ENCODE assay signal across 11 mouse cellular contexts in genomic region chr7:136209299-136210171, GRCm38 (mm10).
A peak's percentile ranks its signal among the peaks of the same experiment; 100 is the strongest.
DNase-seq lines count a peak whose midpoint lies in the region; ATAC-seq and TF ChIP-seq lines count a peak whose summit lies in the region.
"Had no signal": no experiment of that assay in that cellular context is flagged by ENCODE, and none has a peak within 500 bp of the region (broad histone marks: within the 10 kb centered on the region; RNA-seq: fewer than 3 reads in every experiment).

No protein-coding gene starts in this region.

- TF ChIP-seq EP300 in heart, adult 2 months (IDR thresholded peaks at IDR 0.05; ENCODE audit: insufficient read depth, low read depth, low read length) = no peak

- H3K4me1 ChIP-seq in heart, embryonic 11.5 days (ENCODE audit: control insufficient read depth, insufficient read depth, low read length) = no peaks in the 10 kb centered on the region
- H3K4me1 ChIP-seq in heart, adult 2 months (ENCODE audit: control insufficient read depth, insufficient read depth, low read length) = no peaks in the 10 kb centered on the region; the same call in 1 of the 2 replicates
- peaks cover 36% of the 10 kb centered on the region for H3K4me1 ChIP-seq in hindbrain, embryonic 13.5 days (replicated peaks)
- H3K4me1 ChIP-seq: megakaryocyte, embryonic 14.5 days had no signal

- no peaks in the 10 kb centered on the region for H3K79me2 ChIP-seq in heart, adult 2 months (replicated peaks; ENCODE audit: control insufficient read depth, insufficient read depth, low read length)

- H3K9me3 ChIP-seq in heart, embryonic 11.5 days (replicated peaks; ENCODE audit: control insufficient read depth, low read length) = no peaks in the 10 kb centered on the region
- H3K9me3 ChIP-seq in hindbrain, embryonic 13.5 days = no peaks in the 10 kb centered on the region

- no peak overlapping the region for H3K27ac ChIP-seq in heart, embryonic 11.5 days (ENCODE audit: low read depth, low read length)
- no peak overlapping the region for H3K27ac ChIP-seq in heart, adult 2 months
- H3K27ac ChIP-seq in hindbrain, embryonic 13.5 days = peak overlapping the region; percentile 89

- H3K36me3 ChIP-seq in heart, embryonic 11.5 days (ENCODE audit: control insufficient read depth, insufficient read depth, low read length) = no peaks in the 10 kb centered on the region
- H3K36me3 ChIP-seq in heart, adult 2 months (ENCODE audit: control insufficient read depth, insufficient read depth, low read length) = no peaks in the 10 kb centered on the region
- no peaks in the 10 kb centered on the region for H3K36me3 ChIP-seq in hindbrain, embryonic 13.5 days

- 28% methylated on average over 31 of the region's 31 CpGs for WGBS in heart, embryonic 11.5 days (ENCODE audit: insufficient replicate concordance)
- WGBS in heart, adult 2 months = 77% methylated on average over 31 of the region's 31 CpGs
- WGBS in hindbrain, embryonic 13.5 days = 8% methylated on average over 31 of the region's 31 CpGs

- peak overlapping the region; percentile 42 for H3K4me2 ChIP-seq in heart, embryonic 11.5 days
- H3K4me2 ChIP-seq in hindbrain, embryonic 13.5 days = peak overlapping the region; percentile 46

- peak overlapping the region; percentile 17; the same call in 1 of the 2 replicates for H3K9ac ChIP-seq in heart, embryonic 11.5 days (ENCODE audit: low read depth, low read length)
- no peak overlapping the region for H3K9ac ChIP-seq in heart, adult 2 months (ENCODE audit: low read depth, low read length)
- H3K9ac ChIP-seq in hindbrain, embryonic 13.5 days = peak overlapping the region; percentile 67

- intact Hi-C loops in heart, adult 2 months (cut with DNase I) = no loop called here

- TF ChIP-seq POLR2A in heart, adult 2 months (IDR thresholded peaks at IDR 0.05; ENCODE audit: insufficient read depth, low read depth, low read length) = no peak

- H3K27me3 ChIP-seq in heart, embryonic 11.5 days (ENCODE audit: control insufficient read depth, insufficient read depth, low read length) = peaks cover 5% of the 10 kb centered on the region; the same call in 1 of the 2 replicates
- no peaks in the 10 kb centered on the region for H3K27me3 ChIP-seq in heart, adult 2 months (ENCODE audit: control insufficient read depth, insufficient read depth, low read length)
- 0 out of 2 replicates have a peak, but pooled peaks cover 8% of the 10 kb centered on the region for H3K27me3 ChIP-seq in hindbrain, embryonic 13.5 days
- H3K27me3 ChIP-seq: megakaryocyte, embryonic 14.5 days had no signal

- TF ChIP-seq CTCF in heart, adult 2 months (IDR thresholded peaks at IDR 0.05) = no peak

- DNase-seq in heart, adult 2 months = no peak
- peak; percentile 28 for DNase-seq in embryo, embryonic 9.5 days (ENCODE audit: extremely low spot score)
- peak; percentile 36 for DNase-seq in neural tube, embryonic 10.5 days (ENCODE audit: extremely low spot score, low spot score)
- DNase-seq in layer of hippocampus, adult 9-11 months = no peak
- DNase-seq in thymus, postnatal 25 days = no peak
- no peak for DNase-seq in spleen, adult 18-20 months
- DNase-seq: kidney, adult 11 months; liver had no signal

- no peak overlapping the region for H3K4me3 ChIP-seq in heart, embryonic 11.5 days (ENCODE audit: low read depth, low read length)
- H3K4me3 ChIP-seq in heart, adult 2 months = no peak overlapping the region
- H3K4me3 ChIP-seq in hindbrain, embryonic 13.5 days = peak overlapping the region; percentile 18
- H3K4me3 ChIP-seq: megakaryocyte, embryonic 14.5 days had no signal

- no peak for ATAC-seq in heart, embryonic 11.5 days (replicated peaks; ENCODE audit: insufficient number of reproducible peaks, low FRiP score, low TSS enrichment)
- ATAC-seq in hindbrain, embryonic 13.5 days (ENCODE audit: low FRiP score) = peak; percentile 74

Comparison
In these comparisons a context has a peak if more than half of its experiments do, and no peak if none do; other contexts are left out.
1. DNase-seq: peak in embryo, embryonic 9.5 days (single experiment) and neural tube, embryonic 10.5 days (single experiment); none in heart, adult 2 months (0 of 2), layer of hippocampus, adult 9-11 months (single experiment), thymus, postnatal 25 days (single experiment) and spleen, adult 18-20 months (0 of 2).